Comparison of ENCODE assay signal across 9 mouse cellular contexts in the genomic region with DNA sequence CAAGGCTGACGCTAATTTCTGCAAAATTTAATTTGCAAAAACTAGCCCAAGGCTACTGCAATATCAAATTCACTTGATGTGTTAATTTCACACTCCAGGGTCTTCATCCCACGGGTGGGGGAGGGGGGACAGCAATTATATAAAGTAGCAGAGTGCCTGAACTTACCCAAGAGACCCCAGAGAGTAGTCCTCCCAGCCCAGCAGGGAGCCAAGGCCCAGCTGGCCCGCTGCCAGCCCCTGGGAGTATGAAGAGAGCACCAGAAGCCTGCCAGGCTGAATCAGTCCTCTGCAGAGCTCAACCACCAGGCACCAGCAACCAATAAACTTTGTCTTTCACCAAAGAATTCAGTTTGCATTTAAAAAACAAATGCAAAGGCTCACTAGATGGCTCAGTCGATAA. TPM values are rescaled to one million over a fixed set of nuclear protein-coding genes. Genes with fewer than 3 reads are reported as not detected.
A peak's percentile ranks its signal among the peaks of the same experiment; 100 is the strongest.
DNase-seq lines count a peak whose midpoint lies in the region; ATAC-seq and TF ChIP-seq lines count a peak whose summit lies in the region.
"Had no signal": no experiment of that assay in that cellular context is flagged by ENCODE, and none has a peak within 500 bp of the region (broad histone marks: within the 10 kb centered on the region; RNA-seq: fewer than 3 reads in every experiment).

No protein-coding gene starts in this region.

- H3K9me3 ChIP-seq in midbrain, embryonic 13.5 days = no peaks in the 10 kb centered on the region
- no peaks in the 10 kb centered on the region for H3K9me3 ChIP-seq in midbrain, embryonic 10.5 days (replicated peaks)
- no peaks in the 10 kb centered on the region for H3K9me3 ChIP-seq in forebrain, postnatal 0 days (ENCODE audit: low read length)
- H3K9me3 ChIP-seq in neural tube, embryonic 14.5 days (ENCODE audit: control insufficient read depth, low read length) = no peaks in the 10 kb centered on the region
- H3K9me3 ChIP-seq: embryonic facial prominence, embryonic 13.5 days had no signal

- H3K9ac ChIP-seq in midbrain, embryonic 13.5 days (replicated peaks) = no peak overlapping the region
- no peak overlapping the region for H3K9ac ChIP-seq in forebrain, postnatal 0 days
- H3K9ac ChIP-seq in neural tube, embryonic 14.5 days (replicated peaks; ENCODE audit: low read depth, low read length) = no peak overlapping the region
- H3K9ac ChIP-seq: embryonic facial prominence, embryonic 13.5 days had no signal

- H3K4me2 ChIP-seq in midbrain, embryonic 13.5 days (replicated peaks) = no peak overlapping the region
- no peak overlapping the region for H3K4me2 ChIP-seq in forebrain, postnatal 0 days (ENCODE audit: low read depth)
- H3K4me2 ChIP-seq in neural tube, embryonic 14.5 days (ENCODE audit: low read depth, low read length) = no peak overlapping the region
- H3K4me2 ChIP-seq: embryonic facial prominence, embryonic 13.5 days had no signal

- no peak overlapping the region for H3K4me3 ChIP-seq in gastrocnemius, adult 2 months
- H3K4me3 ChIP-seq in midbrain, embryonic 13.5 days (replicated peaks) = no peak overlapping the region
- no peak overlapping the region for H3K4me3 ChIP-seq in midbrain, embryonic 10.5 days
- no peak overlapping the region for H3K4me3 ChIP-seq in forebrain, postnatal 0 days (ENCODE audit: low read depth, low read length)
- no peak overlapping the region for H3K4me3 ChIP-seq in neural tube, embryonic 14.5 days (ENCODE audit: low read depth, low read length)
- H3K4me3 ChIP-seq: embryonic facial prominence, embryonic 13.5 days had no signal

- H3K27ac ChIP-seq in gastrocnemius, adult 2 months = no peak overlapping the region
- H3K27ac ChIP-seq in midbrain, embryonic 13.5 days = no peak overlapping the region
- H3K27ac ChIP-seq in midbrain, embryonic 10.5 days (replicated peaks) = no peak overlapping the region
- H3K27ac ChIP-seq in forebrain, postnatal 0 days (ENCODE audit: low read depth, low read length) = no peak overlapping the region
- no peak overlapping the region for H3K27ac ChIP-seq in neural tube, embryonic 14.5 days (ENCODE audit: low read depth, low read length)

- intact Hi-C loops in gastrocnemius, adult 2 months (cut with DNase I) = no loop called here

- no peaks in the 10 kb centered on the region for H3K36me3 ChIP-seq in midbrain, embryonic 13.5 days
- H3K36me3 ChIP-seq in midbrain, embryonic 10.5 days = no peaks in the 10 kb centered on the region
- H3K36me3 ChIP-seq in forebrain, postnatal 0 days (ENCODE audit: insufficient read depth) = no peaks in the 10 kb centered on the region
- no peaks in the 10 kb centered on the region for H3K36me3 ChIP-seq in neural tube, embryonic 14.5 days (ENCODE audit: control insufficient read depth, insufficient read depth, low read length)
- H3K36me3 ChIP-seq: embryonic facial prominence, embryonic 13.5 days had no signal

- WGBS in midbrain, embryonic 13.5 days = 20% methylated on average over 4 of the region's 4 CpGs
- WGBS in midbrain, embryonic 10.5 days = 42% methylated on average over 4 of the region's 4 CpGs
- WGBS in forebrain, postnatal 0 days = 14% methylated on average over 4 of the region's 4 CpGs
- WGBS in neural tube, embryonic 14.5 days = 17% methylated on average over 4 of the region's 4 CpGs

- ATAC-seq in midbrain, embryonic 13.5 days = peak; percentile 73
- ATAC-seq in forebrain, postnatal 0 days = no peak
- ATAC-seq in neural tube, embryonic 14.5 days (ENCODE audit: low read depth) = peak; percentile 52; the same call in 1 of the 2 replicates
- no peak for ATAC-seq in megakaryocyte-erythroid progenitor cell, adult 5-6 weeks (replicated peaks; ENCODE audit: low FRiP score, low TSS enrichment, poor library complexity, severe bottlenecking)

- peak; percentile 47 for DNase-seq in gastrocnemius, adult 2 months
- no peak for DNase-seq in gastrocnemius, adult 18-20 months (ENCODE audit: low spot score)
- no peak for DNase-seq in midbrain, embryonic 10.5 days (ENCODE audit: low spot score)
- DNase-seq in forebrain, postnatal 0 days = peak; percentile 69
- DNase-seq in left cerebral cortex, adult 9 months (ENCODE audit: low spot score in 2 of 2) = no peak

- no peak for TF ChIP-seq CTCF in gastrocnemius, adult 2 months (IDR thresholded peaks at IDR 0.05)
- TF ChIP-seq CTCF in forebrain, postnatal 0 days (IDR thresholded peaks at IDR 0.05; ENCODE audit: low read depth) = no peak

- H3K27me3 ChIP-seq in midbrain, embryonic 13.5 days = 0 out of 2 replicates have a peak, but pooled peaks cover 3% of the 10 kb centered on the region
- H3K27me3 ChIP-seq in midbrain, embryonic 10.5 days (ENCODE audit: low read depth, poor library complexity, severe bottlenecking) = no peaks in the 10 kb centered on the region
- no peaks in the 10 kb centered on the region for H3K27me3 ChIP-seq in forebrain, postnatal 0 days (ENCODE audit: insufficient read depth, low read length)
- no peaks in the 10 kb centered on the region for H3K27me3 ChIP-seq in neural tube, embryonic 14.5 days (ENCODE audit: control insufficient read depth, insufficient read depth, low read length)

- peaks cover 89% of the 10 kb centered on the region for H3K4me1 ChIP-seq in midbrain, embryonic 13.5 days (replicated peaks)
- peaks cover 87% of the 10 kb centered on the region for H3K4me1 ChIP-seq in midbrain, embryonic 10.5 days
- peaks cover 21% of the 10 kb centered on the region for H3K4me1 ChIP-seq in forebrain, postnatal 0 days (ENCODE audit: insufficient read depth)
- peaks cover 25% of the 10 kb centered on the region for H3K4me1 ChIP-seq in neural tube, embryonic 14.5 days (ENCODE audit: control insufficient read depth, insufficient read depth, low read length)

RNA-seq across cellular contexts. Expression of a gene that starts 59.8 kb away (rescaled TPM):
- total RNA-seq in gastrocnemius, adult 2 months (2021) = 10 to 100 TPM in 1 of 2 experiments, 1 to 10 TPM in 1; 4.5 to 10.8 TPM
- total RNA-seq in gastrocnemius, adult 18-20 months (2021) = 1 to 10 TPM; 5.1 to 7.5 TPM
- polyA plus RNA-seq in midbrain, embryonic 13.5 days (2015; fragmentation: Nextera tagmentation; extraction: Ambion mirVana) = 27.5 and 31.8 TPM in 2 replicates
- 14.8 and 21.9 TPM in 2 replicates for polyA plus RNA-seq in midbrain, embryonic 10.5 days (2016; fragmentation: Nextera tagmentation; extraction: Ambion mirVana)
- 36.7 and 44.3 TPM in 2 replicates for total RNA-seq in forebrain, postnatal 0 days (2014; rRNA removed)
- 8.7 and 10.6 TPM in 2 replicates for polyA plus RNA-seq in forebrain, postnatal 0 days (2015; fragmentation: Nextera tagmentation; extraction: Ambion mirVana)
- 14.0 and 20.1 TPM in 2 replicates for polyA plus RNA-seq in neural tube, embryonic 14.5 days (2014; fragmentation: Nextera tagmentation; extraction: Ambion mirVana)
- total RNA-seq in megakaryocyte-erythroid progenitor cell, adult 5-6 weeks (2014; fragmentation: Nextera tagmentation) = 0.89 and 0.94 TPM in 2 replicates
- 0.42 and 1.1 TPM in 2 replicates for total RNA-seq in megakaryocyte-erythroid progenitor cell, adult 5-6 weeks (2017)

Comparison
In these comparisons a context has a peak if more than half of its experiments do, and no peak if none do; other contexts are left out.
1. DNase-seq: peak in gastrocnemius, adult 2 months (single experiment) and forebrain, postnatal 0 days (single experiment); none in gastrocnemius, adult 18-20 months (single experiment), midbrain, embryonic 10.5 days (single experiment) and left cerebral cortex, adult 9 months (0 of 2).
2. ATAC-seq: peak in midbrain, embryonic 13.5 days (single experiment) and neural tube, embryonic 14.5 days (single experiment); none in forebrain, postnatal 0 days (single experiment) and megakaryocyte-erythroid progenitor cell, adult 5-6 weeks (single experiment).